Mouse (Mus musculus) brain, embryonic 18.5 days (tissue): ENCODE measurements around the gene Sptbn4.

Source experiments
- DNase-seq: peaks from one replicate; pipeline ENCODE4 v3.0.0-alpha.2; 2012; ENCODE audit warnings: low read depth, low spot score

The Sptbn4 gene

GRCm38 (mm10) chr7:27433794-27434193, 13.7 kb downstream of the Sptbn4 start:
- DNase-seq: no peak

- no peak for DNase-seq
Measured at GRCm38 (mm10) chr7:27433349-27433748, 14.1 kb downstream of the Sptbn4 start.

- DNase-seq: no peak
Measured at GRCm38 (mm10) chr7:27429135-27429534, 18.4 kb downstream of the Sptbn4 start.

GRCm38 (mm10) chr7:27428002-27428401, 19.5 kb downstream of the Sptbn4 start:
- no peak for DNase-seq

GRCm38 (mm10) chr7:27427387-27427786, 20.1 kb downstream of the Sptbn4 start:
- DNase-seq: no peak

- no peak for DNase-seq
Measured at GRCm38 (mm10) chr7:27423556-27424326, 23.7 kb downstream of the Sptbn4 start.

GRCm38 (mm10) chr7:27419101-27419500, 28.4 kb downstream of the Sptbn4 start:
- DNase-seq: no peak

GRCm38 (mm10) chr7:27417151-27417550, 30.3 kb downstream of the Sptbn4 start:
- no peak for DNase-seq

GRCm38 (mm10) chr7:27408379-27409176, 38.9 kb downstream of the Sptbn4 start:
- DNase-seq: no peak

- DNase-seq: no peak
Measured at GRCm38 (mm10) chr7:27407816-27408215, 39.7 kb downstream of the Sptbn4 start.

- DNase-seq: no peak
Measured at GRCm38 (mm10) chr7:27406481-27406880, 41.0 kb downstream of the Sptbn4 start.

- no peak for DNase-seq
Measured at GRCm38 (mm10) chr7:27404203-27404942, 43.1 kb downstream of the Sptbn4 start.

GRCm38 (mm10) chr7:27402675-27403074, 44.8 kb downstream of the Sptbn4 start:
- no peak for DNase-seq

- DNase-seq: no peak
Measured at GRCm38 (mm10) chr7:27400545-27400944, 46.9 kb downstream of the Sptbn4 start.

GRCm38 (mm10) chr7:27397048-27397949, 50.2 kb downstream of the Sptbn4 start:
- DNase-seq: no peak

- DNase-seq: no peak
Measured at GRCm38 (mm10) chr7:27396184-27397047, 51.1 kb downstream of the Sptbn4 start.

GRCm38 (mm10) chr7:27395521-27396183, 51.8 kb downstream of the Sptbn4 start:
- DNase-seq: no peak

GRCm38 (mm10) chr7:27391416-27391815, 56.1 kb downstream of the Sptbn4 start:
- DNase-seq: no peak

- no peak for DNase-seq
Measured at GRCm38 (mm10) chr7:27389213-27389612, 58.3 kb downstream of the Sptbn4 start.

GRCm38 (mm10) chr7:27384731-27385130, 62.8 kb downstream of the Sptbn4 start:
- DNase-seq: no peak
